Mouse (Mus musculus) gonadal fat pad, adult 2 months (tissue): Measurements from ENCODE around the gene Zbtb42. TPM values are rescaled to one million over a fixed set of nuclear protein-coding genes. Genes with fewer than 3 reads are reported as not detected.

ENCODE experiments used
- DNase-seq: peaks from one replicate; pipeline ENCODE4 v3.0.0-alpha.2; 2012; ENCODE audit warnings: low read depth
- polyA plus RNA-seq: library from polyadenylated mRNA; depleted of rRNA; stranded (reverse); fragments of >200 nt; gene quantifications from 2 replicates; pipeline ENCODE4 v1.2.3, GENCODE M21; 2012

The Zbtb42 gene
- polyA plus RNA-seq, 1 experiment: 12.2 TPM

- DNase-seq: no peak
Measured at GRCm38 (mm10) chr12:112661327-112661605, 17.4 kb upstream of the Zbtb42 start.

- DNase-seq: no peak
Measured at GRCm38 (mm10) chr12:112661851-112662250, 16.8 kb upstream of the Zbtb42 start.

GRCm38 (mm10) chr12:112663303-112663702, 15.3 kb upstream of the Zbtb42 start:
- DNase-seq: no peak

- no peak for DNase-seq
Measured at GRCm38 (mm10) chr12:112663716-112664115, 14.9 kb upstream of the Zbtb42 start.

GRCm38 (mm10) chr12:112664124-112664523, 14.5 kb upstream of the Zbtb42 start:
- no peak for DNase-seq

- no peak for DNase-seq
Measured at GRCm38 (mm10) chr12:112664656-112665055, 14.0 kb upstream of the Zbtb42 start.

GRCm38 (mm10) chr12:112665445-112665844, 13.2 kb upstream of the Zbtb42 start:
- no peak for DNase-seq

- no peak for DNase-seq
Measured at GRCm38 (mm10) chr12:112665881-112666544, 12.6 kb upstream of the Zbtb42 start.

- DNase-seq: no peak
Measured at GRCm38 (mm10) chr12:112667619-112668297, 10.9 kb upstream of the Zbtb42 start.

- no peak for DNase-seq
Measured at GRCm38 (mm10) chr12:112670718-112671393, 7.8 kb upstream of the Zbtb42 start.

GRCm38 (mm10) chr12:112671891-112672290, 6.7 kb upstream of the Zbtb42 start:
- DNase-seq: no peak

- no peak for DNase-seq
Measured at GRCm38 (mm10) chr12:112672744-112673575, 5.7 kb upstream of the Zbtb42 start.

- no peak for DNase-seq
Measured at GRCm38 (mm10) chr12:112673576-112674091, 5.0 kb upstream of the Zbtb42 start.

- DNase-seq: no peak
Measured at GRCm38 (mm10) chr12:112674132-112675011, 4.3 kb upstream of the Zbtb42 start, which contains the start of gene Akt1. Gene Akt1 (minus strand): TSS chr12:112674884.

- DNase-seq: no peak
Measured at GRCm38 (mm10) chr12:112675245-112676035, 3.2 kb upstream of the Zbtb42 start.

- DNase-seq: no peak
Measured at GRCm38 (mm10) chr12:112677076-112677475, 1.6 kb upstream of the Zbtb42 start.

- DNase-seq: no peak
Measured at GRCm38 (mm10) chr12:112677943-112678554, 579 bp upstream of the Zbtb42 start.

- DNase-seq: no peak
Measured at GRCm38 (mm10) chr12:112679027-112679996, 684 bp downstream of the Zbtb42 start.
